In genomic region chr7:35687229-35687628, GRCm38 (mm10) we compare ENCODE assay signal across 8 mouse cellular contexts. TPM values are rescaled to one million over a fixed set of nuclear protein-coding genes. Genes with fewer than 3 reads are reported as not detected.
DNase-seq lines count a peak whose midpoint lies in the region; ATAC-seq and TF ChIP-seq lines count a peak whose summit lies in the region.

No protein-coding gene starts in this region.

- no peak overlapping the region for H3K27ac ChIP-seq in forebrain, embryonic 12.5 days
- no peak overlapping the region for H3K27ac ChIP-seq in forebrain, embryonic 13.5 days
- peak overlapping the region; percentile 4; the same call in 1 of the 2 replicates for H3K27ac ChIP-seq in embryonic facial prominence, embryonic 10.5 days (replicated peaks)
- no peak overlapping the region for H3K27ac ChIP-seq in hindbrain, embryonic 13.5 days
- H3K27ac ChIP-seq in limb, embryonic 15.5 days, result no peak overlapping the region

- peaks cover 51% of the 10 kb centered on the region for H3K4me1 ChIP-seq in forebrain, embryonic 12.5 days
- peaks cover 76% of the 10 kb centered on the region for H3K4me1 ChIP-seq in forebrain, embryonic 13.5 days
- H3K4me1 ChIP-seq in embryonic facial prominence, embryonic 10.5 days, result peaks cover 50% of the 10 kb centered on the region
- H3K4me1 ChIP-seq in hindbrain, embryonic 13.5 days (replicated peaks), result peaks cover 38% of the 10 kb centered on the region
- H3K4me1 ChIP-seq in limb, embryonic 15.5 days, result peaks cover 16% of the 10 kb centered on the region

- H3K79me2 ChIP-seq in myocyte (ENCODE audit: control insufficient read depth, insufficient read depth), result no peaks in the 10 kb centered on the region

- H3K9ac ChIP-seq in forebrain, embryonic 12.5 days, result no peak overlapping the region
- H3K9ac ChIP-seq in forebrain, embryonic 13.5 days, result no peak overlapping the region; the same call in 1 of the 2 replicates
- H3K9ac ChIP-seq in hindbrain, embryonic 13.5 days, result no peak overlapping the region
- H3K9ac ChIP-seq in limb, embryonic 15.5 days, result no peak overlapping the region

- peaks cover 21% of the 10 kb centered on the region for H3K36me3 ChIP-seq in forebrain, embryonic 12.5 days (replicated peaks)
- H3K36me3 ChIP-seq in forebrain, embryonic 13.5 days (ENCODE audit: poor library complexity, severe bottlenecking), result peaks cover 21% of the 10 kb centered on the region
- peaks cover 30% of the 10 kb centered on the region for H3K36me3 ChIP-seq in embryonic facial prominence, embryonic 10.5 days (replicated peaks)
- H3K36me3 ChIP-seq in hindbrain, embryonic 13.5 days, result peaks cover 24% of the 10 kb centered on the region
- H3K36me3 ChIP-seq in limb, embryonic 15.5 days, result peaks cover 11% of the 10 kb centered on the region; the same call in 1 of the 2 replicates
- no peaks in the 10 kb centered on the region for H3K36me3 ChIP-seq in myocyte (ENCODE audit: control insufficient read depth, insufficient read depth)

- peak; percentile 52 for DNase-seq in embryonic facial prominence, embryonic 10.5 days (ENCODE audit: low spot score)
- no peak for DNase-seq in layer of hippocampus, postnatal 36 days
- no peak for DNase-seq in thymus, postnatal 36 days

- TF ChIP-seq POLR2A in myocyte (IDR thresholded peaks at IDR 0.05; ENCODE audit: insufficient read length, low read depth), result no peak

- H3ac ChIP-seq in myocyte (ENCODE audit: control insufficient read depth, insufficient read length), result no peak overlapping the region

- 21% methylated on average over 10 of the region's 10 CpGs for WGBS in forebrain, embryonic 12.5 days
- 24% methylated on average over 10 of the region's 10 CpGs for WGBS in forebrain, embryonic 13.5 days
- 22% methylated on average over 10 of the region's 10 CpGs for WGBS in embryonic facial prominence, embryonic 10.5 days
- 31% methylated on average over 10 of the region's 10 CpGs for WGBS in hindbrain, embryonic 13.5 days
- WGBS in limb, embryonic 15.5 days, result 27% methylated on average over 10 of the region's 10 CpGs

- no peaks in the 10 kb centered on the region for H3K27me3 ChIP-seq in forebrain, embryonic 12.5 days
- no peaks in the 10 kb centered on the region for H3K27me3 ChIP-seq in forebrain, embryonic 13.5 days
- H3K27me3 ChIP-seq in embryonic facial prominence, embryonic 10.5 days (replicated peaks; ENCODE audit: low read depth, poor library complexity, severe bottlenecking), result no peaks in the 10 kb centered on the region
- no peaks in the 10 kb centered on the region for H3K27me3 ChIP-seq in hindbrain, embryonic 13.5 days
- no peaks in the 10 kb centered on the region for H3K27me3 ChIP-seq in limb, embryonic 15.5 days
- no peaks in the 10 kb centered on the region for H3K27me3 ChIP-seq in myocyte (ENCODE audit: control insufficient read depth, insufficient read depth, insufficient read length)

- H3K9me3 ChIP-seq in forebrain, embryonic 12.5 days, result 0 out of 2 replicates have a peak, but pooled peaks cover 2% of the 10 kb centered on the region
- H3K9me3 ChIP-seq in forebrain, embryonic 13.5 days (replicated peaks), result no peaks in the 10 kb centered on the region
- no peaks in the 10 kb centered on the region for H3K9me3 ChIP-seq in embryonic facial prominence, embryonic 10.5 days
- no peaks in the 10 kb centered on the region for H3K9me3 ChIP-seq in hindbrain, embryonic 13.5 days
- H3K9me3 ChIP-seq in limb, embryonic 15.5 days, result no peaks in the 10 kb centered on the region

- H3K4me3 ChIP-seq in forebrain, embryonic 12.5 days (replicated peaks), result no peak overlapping the region
- no peak overlapping the region for H3K4me3 ChIP-seq in forebrain, embryonic 13.5 days
- peak overlapping the region; percentile 21; the same call in 1 of the 2 replicates for H3K4me3 ChIP-seq in embryonic facial prominence, embryonic 10.5 days
- no peak overlapping the region for H3K4me3 ChIP-seq in hindbrain, embryonic 13.5 days
- H3K4me3 ChIP-seq in limb, embryonic 15.5 days, result no peak overlapping the region
- no peak overlapping the region for H3K4me3 ChIP-seq in myocyte

- 0 out of 2 replicates have a peak overlapping the region, but pooled peaks have one; percentile 13 for H3K4me2 ChIP-seq in forebrain, embryonic 12.5 days
- no peak overlapping the region for H3K4me2 ChIP-seq in forebrain, embryonic 13.5 days
- H3K4me2 ChIP-seq in hindbrain, embryonic 13.5 days, result peak overlapping the region; percentile 9; the same call in 1 of the 2 replicates
- peak overlapping the region; percentile 29 for H3K4me2 ChIP-seq in limb, embryonic 15.5 days
- H3K4me2 ChIP-seq in myocyte (ENCODE audit: low read depth), result peak overlapping the region; percentile 60

- no peak for ATAC-seq in forebrain, embryonic 12.5 days (ENCODE audit: low FRiP score)
- ATAC-seq in forebrain, embryonic 13.5 days, result no peak
- no peak for ATAC-seq in hindbrain, embryonic 13.5 days (ENCODE audit: low FRiP score)
- ATAC-seq in limb, embryonic 15.5 days (ENCODE audit: insufficient number of reproducible peaks, low FRiP score, low TSS enrichment, low read depth), result no peak

TF ChIP-seq in myocyte, 11 proteins besides CTCF, POLR2A, EP300 and RAD21:
- TF ChIP-seq MYOG (IDR thresholded peaks at IDR 0.05; ENCODE audit: control insufficient read depth in 1 of 3, insufficient read depth in 1 of 3, insufficient read length in 2 of 3, low read depth in 2 of 3), result no peak
- no peak for TF ChIP-seq CEBPB (IDR thresholded peaks at IDR 0.05; ENCODE audit: insufficient read depth, poor library complexity, severe bottlenecking)
TF ChIP-seq in myocyte: peak in this region for 0.

RNA-seq across cellular contexts. Expression of gene Pdcd5, which starts 39.9 kb away (rescaled TPM):
- polyA plus RNA-seq in forebrain, embryonic 12.5 days (2016; fragmentation: Nextera tagmentation; extraction: Ambion mirVana), result 265 and 275 TPM in 2 replicates
- polyA plus RNA-seq in forebrain, embryonic 13.5 days (2015; fragmentation: Nextera tagmentation; extraction: Ambion mirVana), result 254 and 267 TPM in 2 replicates
- 313 and 320 TPM in 2 replicates for polyA plus RNA-seq in embryonic facial prominence, embryonic 10.5 days (2016; fragmentation: Nextera tagmentation; extraction: Ambion mirVana)
- polyA plus RNA-seq in hindbrain, embryonic 13.5 days (2015; fragmentation: Nextera tagmentation; extraction: Ambion mirVana), result 245 and 251 TPM in 2 replicates
- 222 and 241 TPM in 2 replicates for polyA plus RNA-seq in limb, embryonic 15.5 days (2015; fragmentation: Nextera tagmentation; extraction: Ambion mirVana)
- polyA plus RNA-seq in myocyte (2012; fragmentation: generic; extraction: Trizol), result 160 TPM
- total RNA-seq in layer of hippocampus, postnatal 36 days (2021), result 10 to 100 TPM; 73.9 to 84.1 TPM
